Mouse (Mus musculus) hindbrain, embryonic 11.5 days (tissue): ENCODE data around the gene Snapc4. TPM values are rescaled to one million over a fixed set of nuclear protein-coding genes. Genes with fewer than 3 reads are reported as not detected.

Source experiments
- ATAC-seq: fragments of 200-750 bp; cut with Nextera tagmentation; 2 replicates; pipeline ENCODE4 v1.8.0; 2017; ENCODE audit warnings: mild to moderate bottlenecking, moderate TSS enrichment, moderate library complexity; ENCODE audit not compliant: low FRiP score
- DNase-seq: peaks from one replicate; pipeline ENCODE4 v3.0.0-alpha.2; 2015; ENCODE audit warnings: low spot score
- H3K27ac ChIP-seq: fragments of 300-500 bp; sonication (generic); 2 replicates; pipeline ENCODE4 v1.5.1; 2014; ENCODE audit warnings: mild to moderate bottlenecking, low read depth, low read length
- H3K27me3 ChIP-seq: fragments of 300-500 bp; sonication (generic); 2 replicates; pipeline ENCODE4 v1.6.1; 2014; ENCODE audit warnings: mild to moderate bottlenecking, low read length, moderate library complexity, mixed read lengths; ENCODE audit not compliant: control insufficient read depth, insufficient read depth
- H3K36me3 ChIP-seq: fragments of 300-500 bp; sonication (generic); 2 replicates; pipeline ENCODE4 v1.6.1; 2014; ENCODE audit warnings: mild to moderate bottlenecking, low read length, moderate library complexity, mixed read lengths; ENCODE audit not compliant: control insufficient read depth, insufficient read depth
- H3K4me1 ChIP-seq: fragments of 300-500 bp; sonication (generic); replicated peaks from 2 replicates; pipeline ENCODE4 v1.6.1; 2014; ENCODE audit warnings: low read length, mixed read lengths; ENCODE audit not compliant: control insufficient read depth, insufficient read depth
- H3K4me2 ChIP-seq: fragments of 300-500 bp; sonication (generic); replicated peaks from 2 replicates; pipeline ENCODE4 v1.6.1; 2014; ENCODE audit warnings: mild to moderate bottlenecking, low read depth, low read length
- H3K4me3 ChIP-seq: fragments of 300-500 bp; sonication (generic); 2 replicates; pipeline ENCODE4 v1.5.1; 2014; ENCODE audit warnings: low read depth, low read length
- H3K9ac ChIP-seq: fragments of 300-500 bp; sonication (generic); 2 replicates; pipeline ENCODE4 v1.6.1; 2014; ENCODE audit warnings: low read depth, low read length
- H3K9me3 ChIP-seq: fragments of 300-500 bp; sonication (generic); 2 replicates; pipeline ENCODE4 v1.6.1; 2016; ENCODE audit warnings: low read length; ENCODE audit not compliant: control insufficient read depth
- WGBS: fragments of 180-500 bp; shearing (Covaris S2); extraction: QIAGEN DNeasy Blood & Tissue Kit; methylation state at CpG from one replicate; pipeline ENCODE4 v1.1.7; 2014; 5-methylcytosine and 5-hydroxymethylcytosine counted together
- polyA plus RNA-seq: library from polyadenylated mRNA; unstranded; fragments of >200 nt; fragmentation: Nextera tagmentation; extraction: Ambion mirVana; gene quantifications from 2 replicates; pipeline ENCODE4 v1.2.1, GENCODE M21; 2014

Gene Snapc4
- 22.1 and 23.6 TPM in 2 replicates for polyA plus RNA-seq

DNA sequence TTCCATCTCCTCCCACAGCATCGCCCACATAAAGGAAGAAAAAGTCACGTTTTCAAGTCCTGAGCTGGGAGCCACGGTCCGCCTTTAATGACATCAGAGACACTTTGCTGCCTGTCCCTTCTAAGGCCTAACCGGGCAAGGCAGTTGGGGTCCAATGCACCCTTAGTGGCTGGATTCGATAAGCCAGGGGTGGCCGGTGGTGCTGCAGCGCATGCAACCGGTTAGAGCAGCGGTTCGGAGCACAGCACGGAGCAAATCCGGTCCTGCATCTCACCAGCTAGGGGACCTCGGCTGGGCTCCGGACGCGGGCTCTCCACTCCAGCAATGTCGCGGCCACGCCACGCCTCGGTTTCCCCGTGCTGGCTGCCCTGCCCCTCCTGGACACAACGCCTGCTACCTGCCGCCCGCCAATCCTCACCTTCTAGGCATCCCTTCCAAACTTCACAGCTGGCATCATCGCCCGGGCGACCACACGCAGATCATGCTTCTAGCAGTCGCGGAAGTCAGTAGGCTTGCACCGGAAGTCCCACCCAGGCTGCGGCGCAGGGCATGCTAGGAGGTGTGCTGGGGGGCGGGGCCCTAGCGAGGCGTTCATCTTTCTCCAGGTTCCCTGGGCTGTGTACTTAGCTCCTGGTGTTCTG lies at the start of gene Snapc4:
TSS of gene Snapc4 (minus strand) at position 523 of the 641 bp plus-strand sequence.
- under 1% methylated on average over 38 of the region's 38 CpGs for WGBS
- Histone ChIP-seq H3K4me2 (peak within 1 kb of the TSS; percentile 92), H3K4me3 (peak within 1 kb of the TSS; percentile 82), H3K4me1 (no peaks in the 10 kb centered on the region; the same call in 1 of the 2 replicates), H3K36me3 (peaks cover 18% of the 10 kb centered on the region), H3K27ac (no peak within 1 kb of the TSS), H3K9ac (peak within 1 kb of the TSS; percentile 76), H3K9me3 (no peaks in the 10 kb centered on the region), H3K27me3 (no peaks in the 10 kb centered on the region)
- ATAC-seq = peak; percentile 94
- DNase-seq = peak; percentile 88

DNA sequence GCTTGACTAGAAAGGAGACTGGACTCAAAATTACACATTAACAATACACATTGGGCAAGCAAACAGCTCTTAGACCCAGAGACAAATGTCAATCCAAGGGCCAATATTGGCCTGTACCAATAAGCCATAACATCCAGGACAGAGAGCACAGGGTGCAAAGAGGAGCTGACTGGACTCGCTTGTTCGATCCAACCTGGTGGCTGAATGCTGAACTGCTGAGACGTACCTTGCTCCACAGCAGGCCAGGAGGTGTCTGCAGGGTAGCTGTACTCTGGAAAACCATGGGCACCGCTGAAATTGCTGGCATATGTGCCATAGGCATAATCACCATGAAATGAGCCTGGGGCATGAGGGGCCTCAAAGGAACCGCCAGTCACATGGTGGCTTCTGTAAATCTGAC lies 49.4 kb upstream of the Snapc4 start:
- ATAC-seq (no peak), DNase-seq (no peak)

DNA sequence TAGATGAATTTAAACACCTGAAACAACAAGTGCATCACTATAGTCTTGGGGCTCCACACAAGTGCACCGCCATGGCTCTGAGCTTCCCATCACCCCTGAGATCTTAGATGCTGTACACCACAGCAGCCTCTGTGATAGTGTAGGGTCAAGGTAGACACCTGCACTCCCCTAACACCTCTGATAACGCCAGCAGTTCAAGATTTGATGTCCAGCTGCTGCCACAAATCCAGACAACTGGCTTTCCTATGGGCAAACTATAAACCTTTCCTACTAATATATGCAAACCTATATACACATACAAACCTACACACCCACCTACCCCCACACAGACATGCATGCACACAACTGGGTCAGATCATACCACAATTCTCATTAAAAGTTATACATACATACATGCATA lies 44.1 kb upstream of the Snapc4 start:
- no peak for DNase-seq
- Histone ChIP-seq H3K9ac (no peak overlapping the region), H3K4me2 (no peak overlapping the region), H3K27ac (no peak overlapping the region), H3K9me3 (no peaks in the 10 kb centered on the region), H3K4me3 (no peak overlapping the region), H3K4me1 (no peaks in the 10 kb centered on the region), H3K36me3 (peaks cover 39% of the 10 kb centered on the region), H3K27me3 (no peaks in the 10 kb centered on the region)
- no peak for ATAC-seq
- WGBS = 93% methylated on average over 2 of the region's 2 CpGs

More for the DNA sequence above, 49.4 kb upstream of the Snapc4 start:
- no peaks in the 10 kb centered on the region for H3K27me3 ChIP-seq
- H3K9me3 ChIP-seq = no peaks in the 10 kb centered on the region
- H3K9ac ChIP-seq = no peak overlapping the region
- H3K27ac ChIP-seq = no peak overlapping the region
- no peaks in the 10 kb centered on the region for H3K4me1 ChIP-seq
- no peak overlapping the region for H3K4me2 ChIP-seq
- H3K4me3 ChIP-seq = no peak overlapping the region
- peaks cover 30% of the 10 kb centered on the region for H3K36me3 ChIP-seq
- WGBS = 93% methylated on average over 5 of the region's 5 CpGs

DNA sequence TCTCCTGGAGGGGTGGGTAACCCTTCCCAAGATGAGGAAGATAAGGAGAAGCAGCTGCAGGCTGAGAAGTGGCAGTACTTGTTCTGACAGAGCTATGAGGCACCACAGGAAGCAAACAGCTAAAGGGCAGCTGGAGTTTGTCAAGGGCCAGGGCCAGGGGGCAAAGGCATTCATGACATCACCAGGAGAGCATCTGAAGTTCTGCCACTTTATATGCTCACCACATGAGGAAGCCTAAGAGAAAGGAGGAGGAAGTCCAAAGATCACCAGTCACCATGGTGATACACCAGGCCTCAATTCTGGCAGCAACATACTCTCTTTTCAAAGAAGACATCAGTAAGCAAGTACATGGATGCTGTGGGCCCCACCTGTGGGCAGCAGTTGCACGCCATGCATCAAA lies 42.6 kb upstream of the Snapc4 start:
- DNase-seq (no peak), ATAC-seq (no peak)
- no peaks in the 10 kb centered on the region for H3K9me3 ChIP-seq
- H3K36me3 ChIP-seq = peaks cover 35% of the 10 kb centered on the region
- no peak overlapping the region for H3K27ac ChIP-seq
- WGBS = 96% methylated on average over 1 of the region's 1 CpGs
- no peak overlapping the region for H3K9ac ChIP-seq
- no peaks in the 10 kb centered on the region for H3K27me3 ChIP-seq
- H3K4me3 ChIP-seq = no peak overlapping the region
- no peak overlapping the region for H3K4me2 ChIP-seq
- H3K4me1 ChIP-seq = no peaks in the 10 kb centered on the region

DNA sequence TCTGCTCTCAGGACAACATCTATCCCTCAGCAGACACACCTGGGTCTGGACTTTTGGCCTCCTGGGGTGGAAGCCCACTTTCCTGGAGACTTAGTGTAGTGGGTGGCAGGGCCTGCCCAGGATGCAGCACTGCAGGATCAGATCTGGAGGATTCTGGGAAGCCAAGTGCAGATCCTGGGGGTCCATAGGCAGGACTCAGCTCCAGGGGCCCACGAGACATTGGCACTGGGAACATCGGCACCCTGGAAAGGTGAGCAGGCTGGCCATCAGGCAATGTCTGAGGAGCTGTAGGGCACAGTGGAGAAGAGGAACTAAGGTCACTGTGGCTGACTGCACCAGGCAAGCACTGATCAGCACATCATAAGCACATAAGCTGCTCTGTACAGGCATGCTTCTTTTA lies 41.5 kb upstream of the Snapc4 start:
- no peak overlapping the region for H3K9ac ChIP-seq
- no peak overlapping the region for H3K4me3 ChIP-seq
- no peaks in the 10 kb centered on the region for H3K27me3 ChIP-seq
- DNase-seq (no peak), ATAC-seq (no peak)
- 87% methylated on average over 2 of the region's 2 CpGs for WGBS
- H3K36me3 ChIP-seq = peaks cover 27% of the 10 kb centered on the region
- no peaks in the 10 kb centered on the region for H3K4me1 ChIP-seq
- H3K4me2 ChIP-seq = no peak overlapping the region
- H3K9me3 ChIP-seq = no peaks in the 10 kb centered on the region
- no peak overlapping the region for H3K27ac ChIP-seq

DNA sequence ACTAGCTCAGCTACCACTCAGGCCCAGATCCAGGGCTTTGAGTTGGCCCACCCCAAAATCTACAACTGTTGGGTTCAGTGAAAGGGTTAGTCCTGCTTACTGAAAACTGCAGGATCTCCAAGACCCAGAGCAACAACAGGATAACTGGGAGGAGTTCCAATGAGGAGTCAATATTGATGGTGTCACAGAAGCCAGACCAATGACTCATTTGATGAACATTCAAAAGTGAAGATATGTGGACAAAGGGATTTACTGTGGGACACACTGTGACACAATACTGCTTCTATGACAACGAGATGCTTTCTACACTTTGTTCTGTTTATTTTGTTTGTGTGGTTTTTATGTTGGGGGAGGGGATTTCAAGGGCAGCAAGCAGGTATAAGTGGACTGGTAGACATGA lies 37.7 kb upstream of the Snapc4 start:
- no peak overlapping the region for H3K9ac ChIP-seq
- H3K27ac ChIP-seq = no peak overlapping the region
- no peak overlapping the region for H3K4me2 ChIP-seq
- no peaks in the 10 kb centered on the region for H3K4me1 ChIP-seq
- peaks cover 13% of the 10 kb centered on the region for H3K36me3 ChIP-seq
- H3K9me3 ChIP-seq = no peaks in the 10 kb centered on the region
- 88% methylated on average over 1 of the region's 1 CpGs for WGBS
- no peaks in the 10 kb centered on the region for H3K27me3 ChIP-seq
- DNase-seq = no peak
- ATAC-seq = no peak
- H3K4me3 ChIP-seq = no peak overlapping the region

DNA sequence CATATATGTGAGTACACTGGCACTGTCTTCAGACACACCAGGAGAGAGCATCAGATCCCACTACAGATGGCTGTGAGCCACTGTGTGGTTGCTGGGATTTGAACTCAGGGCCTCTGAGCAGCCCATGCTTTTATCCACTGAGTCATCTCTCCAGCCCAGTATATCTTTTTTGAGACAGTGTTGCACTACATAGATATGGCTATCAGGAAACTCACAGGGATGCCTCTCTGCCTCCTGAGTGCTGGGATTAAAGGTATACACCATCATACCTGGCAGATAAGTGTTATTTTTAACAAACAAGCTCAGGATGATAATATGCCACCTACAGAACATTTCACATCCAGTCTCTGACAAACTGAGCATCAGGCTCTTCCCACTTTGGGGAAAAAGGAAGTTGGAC lies 36.6 kb upstream of the Snapc4 start:
- no peak for ATAC-seq
- no peaks in the 10 kb centered on the region for H3K9me3 ChIP-seq
- no peak overlapping the region for H3K4me3 ChIP-seq
- H3K27me3 ChIP-seq = no peaks in the 10 kb centered on the region
- H3K36me3 ChIP-seq = peaks cover 11% of the 10 kb centered on the region
- H3K4me1 ChIP-seq = no peaks in the 10 kb centered on the region
- H3K4me2 ChIP-seq = no peak overlapping the region
- no peak overlapping the region for H3K27ac ChIP-seq
- DNase-seq = no peak
- no peak overlapping the region for H3K9ac ChIP-seq

DNA sequence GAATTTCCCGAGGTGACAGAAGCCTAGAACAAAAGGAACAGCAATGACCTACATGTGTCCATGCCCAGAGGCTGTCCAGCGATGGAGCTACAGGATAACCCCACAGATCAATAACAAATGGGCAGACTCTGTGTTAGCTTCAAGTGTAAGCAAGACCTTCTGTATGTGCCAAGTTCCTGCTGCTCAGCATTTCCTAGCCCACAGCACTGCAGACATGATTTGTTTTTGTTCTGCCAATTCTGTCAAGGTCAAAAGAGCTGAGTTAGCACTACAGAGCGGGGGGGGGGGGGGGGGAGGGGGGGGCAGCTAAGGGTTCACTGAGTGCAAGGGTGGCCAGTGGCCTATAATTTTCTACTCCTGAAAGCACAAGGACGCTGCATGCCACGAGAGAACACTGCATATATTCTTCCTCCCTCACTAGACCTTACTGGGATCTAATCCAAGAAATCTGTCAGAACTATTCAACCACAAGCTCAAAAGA lies 30.5 kb upstream of the Snapc4 start:
- peaks cover 15% of the 10 kb centered on the region for H3K4me1 ChIP-seq
- no peak overlapping the region for H3K4me3 ChIP-seq
- H3K9ac ChIP-seq = no peak overlapping the region
- no peak overlapping the region for H3K4me2 ChIP-seq
- no peak for ATAC-seq
- no peaks in the 10 kb centered on the region for H3K27me3 ChIP-seq
- H3K27ac ChIP-seq = no peak overlapping the region
- no peaks in the 10 kb centered on the region for H3K9me3 ChIP-seq
- H3K36me3 ChIP-seq = peaks cover 4% of the 10 kb centered on the region
- 91% methylated on average over 4 of the region's 5 CpGs for WGBS
- no peak for DNase-seq

DNA sequence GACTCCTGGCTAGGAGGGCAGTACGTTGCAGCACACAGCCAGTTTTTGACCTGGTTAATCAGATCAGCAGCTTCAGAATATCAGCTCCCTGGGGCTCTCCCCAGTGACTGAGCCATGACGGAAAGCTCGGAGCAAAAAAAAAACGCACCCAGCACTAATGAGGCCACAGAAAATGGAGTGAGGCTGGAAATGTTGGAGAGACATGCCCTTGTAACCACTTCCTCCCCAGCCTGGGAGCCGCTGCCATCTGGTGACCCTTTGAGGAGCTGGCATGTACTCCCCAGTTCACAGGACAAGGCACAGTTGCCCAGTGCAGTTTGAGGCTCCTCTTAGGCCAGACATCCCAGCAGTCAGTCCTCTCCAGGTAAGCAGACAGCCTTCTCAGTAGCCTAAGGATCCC lies 29.6 kb upstream of the Snapc4 start:
- Histone ChIP-seq H3K4me1 (peaks cover 17% of the 10 kb centered on the region), H3K36me3 (peaks cover 4% of the 10 kb centered on the region), H3K9ac (no peak overlapping the region), H3K27ac (no peak overlapping the region), H3K4me2 (no peak overlapping the region), H3K4me3 (no peak overlapping the region), H3K27me3 (no peaks in the 10 kb centered on the region), H3K9me3 (no peaks in the 10 kb centered on the region)
- DNase-seq (no peak), ATAC-seq (no peak)
- WGBS = 71% methylated on average over 5 of the region's 5 CpGs
